ENCODE assay signal across 17 mouse cellular contexts in the genomic region with DNA sequence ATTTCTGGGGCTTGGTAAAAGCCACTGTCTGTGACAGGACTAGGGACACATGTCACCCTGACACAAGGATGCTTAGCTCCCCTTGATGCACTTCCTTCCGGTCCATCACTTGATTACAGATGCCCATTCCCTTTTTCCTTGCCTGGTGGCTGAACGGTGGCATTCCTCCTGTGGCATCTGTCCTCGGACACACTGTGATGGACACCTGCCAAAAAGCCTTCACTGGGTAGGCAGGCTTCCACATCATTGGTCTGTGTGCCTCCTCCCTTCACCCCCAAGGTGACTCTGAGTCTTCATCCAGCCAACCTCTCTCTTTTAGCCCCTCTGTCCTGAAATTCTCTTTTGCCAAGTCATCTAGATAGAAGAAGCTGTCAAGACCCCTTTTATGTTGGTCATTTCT.
"Had no signal": no experiment of that assay in that cellular context is flagged by ENCODE, and none has a peak within 500 bp of the region (broad histone marks: within the 10 kb centered on the region; RNA-seq: fewer than 3 reads in every experiment).

No protein-coding gene starts in this region.

- ATAC-seq: lung, postnatal 0 days; midbrain, embryonic 13.5 days; midbrain, embryonic 15.5 days had no signal

- DNase-seq: lung, adult 2 months; lung, postnatal 14 days; lung, postnatal 36 days; right cerebral cortex, postnatal 14 days; thymus, adult 2 months; thymus, postnatal 25 days; thymus, postnatal 4 days had no signal

- H3K9me3 ChIP-seq: lung, embryonic 15.5 days; megakaryocyte, embryonic 14.5 days; midbrain, embryonic 13.5 days; midbrain, embryonic 15.5 days; neural tube, embryonic 12.5 days; stomach, embryonic 15.5 days had no signal

- H3K4me3 ChIP-seq: lung, embryonic 15.5 days; megakaryocyte, embryonic 14.5 days; midbrain, embryonic 13.5 days; midbrain, embryonic 15.5 days; neural tube, embryonic 12.5 days; stomach, embryonic 15.5 days had no signal

- H3K27me3 ChIP-seq: lung, embryonic 15.5 days; midbrain, embryonic 13.5 days; midbrain, embryonic 15.5 days; neural tube, embryonic 12.5 days; stomach, embryonic 15.5 days had no signal

- H3K9ac ChIP-seq: lung, embryonic 15.5 days; midbrain, embryonic 13.5 days; midbrain, embryonic 15.5 days; neural tube, embryonic 12.5 days; stomach, embryonic 15.5 days had no signal

- H3K4me2 ChIP-seq: lung, embryonic 15.5 days; midbrain, embryonic 11.5 days; midbrain, embryonic 13.5 days; midbrain, embryonic 15.5 days; neural tube, embryonic 12.5 days; stomach, embryonic 15.5 days had no signal

- H3K27ac ChIP-seq: lung, embryonic 15.5 days; macrophage; midbrain, embryonic 13.5 days; midbrain, embryonic 15.5 days; neural tube, embryonic 12.5 days; stomach, embryonic 15.5 days; stomach, postnatal 0 days had no signal

- H3K4me1 ChIP-seq: lung, embryonic 15.5 days; midbrain, embryonic 15.5 days; neural tube, embryonic 12.5 days; stomach, embryonic 15.5 days had no signal

- H3K36me3 ChIP-seq: midbrain, embryonic 15.5 days; stomach, embryonic 15.5 days had no signal
